Mouse (Mus musculus) neural tube, embryonic 15.5 days (tissue): Measurements from ENCODE around the gene Grip1. TPM values are rescaled to one million over a fixed set of nuclear protein-coding genes. Genes with fewer than 3 reads are reported as not detected.
A peak's percentile ranks its signal among the peaks of the same experiment; 100 is the strongest.

ENCODE experiments used
- ATAC-seq: fragments of 200-750 bp; cut with Nextera tagmentation; 2 replicates; pipeline ENCODE4 v1.8.0; 2017; ENCODE audit warnings: mild to moderate bottlenecking, moderate TSS enrichment, moderate library complexity; ENCODE audit not compliant: low FRiP score
- H3K27ac ChIP-seq: fragments of 300-500 bp; sonication (generic); replicated peaks from 2 replicates; pipeline ENCODE4 v1.5.1; 2015; ENCODE audit warnings: mild to moderate bottlenecking, inconsistent platforms
- H3K27me3 ChIP-seq: fragments of 300-500 bp; sonication (generic); replicated peaks from 2 replicates; pipeline ENCODE4 v1.6.1; 2015; ENCODE audit warnings: inconsistent platforms
- H3K36me3 ChIP-seq: fragments of 300-500 bp; sonication (generic); 2 replicates; pipeline ENCODE4 v1.6.1; 2015; ENCODE audit warnings: inconsistent platforms
- H3K4me1 ChIP-seq: fragments of 300-500 bp; sonication (generic); 2 replicates; pipeline ENCODE4 v1.6.1; 2015; ENCODE audit warnings: inconsistent platforms
- H3K4me2 ChIP-seq: fragments of 300-500 bp; sonication (generic); 2 replicates; pipeline ENCODE4 v1.6.1; 2015; ENCODE audit warnings: inconsistent platforms, mild to moderate bottlenecking, moderate library complexity
- H3K4me3 ChIP-seq: fragments of 300-500 bp; sonication (generic); replicated peaks from 2 replicates; pipeline ENCODE4 v1.5.1; 2015; ENCODE audit warnings: mild to moderate bottlenecking, inconsistent platforms
- H3K9ac ChIP-seq: fragments of 300-500 bp; sonication (generic); replicated peaks from 2 replicates; pipeline ENCODE4 v1.6.1; 2015; ENCODE audit warnings: mild to moderate bottlenecking, inconsistent platforms
- H3K9me3 ChIP-seq: fragments of 300-500 bp; sonication (generic); replicated peaks from 2 replicates; pipeline ENCODE4 v1.6.1; 2016; ENCODE audit warnings: inconsistent platforms
- WGBS: fragments of 180-500 bp; shearing (Covaris S2); methylation state at CpG from one replicate; pipeline ENCODE4 v1.1.7; 2015; ENCODE audit warnings: mixed read lengths; 5-methylcytosine and 5-hydroxymethylcytosine counted together
- polyA plus RNA-seq: library from polyadenylated mRNA; unstranded; fragments of >200 nt; fragmentation: Nextera tagmentation; extraction: Ambion mirVana; gene quantifications from 2 replicates; pipeline ENCODE4 v1.2.1, GENCODE M21; 2015

The Grip1 gene
- polyA plus RNA-seq, 1 experiment from 2014 or later, result 21.7 TPM

GRCm38 (mm10) chr10:119852582-119853135 is 399.0 kb downstream of the Grip1 start:
- 80% methylated on average over 7 of the region's 7 CpGs for WGBS
- no peaks in the 10 kb centered on the region for H3K36me3 ChIP-seq
- no peak overlapping the region for H3K4me2 ChIP-seq
- H3K9ac ChIP-seq, result no peak overlapping the region
- H3K4me3 ChIP-seq, result no peak overlapping the region
- no peaks in the 10 kb centered on the region for H3K9me3 ChIP-seq
- H3K27ac ChIP-seq, result no peak overlapping the region
- ATAC-seq, result no peak
- H3K27me3 ChIP-seq, result no peaks in the 10 kb centered on the region
- no peaks in the 10 kb centered on the region for H3K4me1 ChIP-seq

GRCm38 (mm10) chr10:119867726-119868125 is 414.1 kb downstream of the Grip1 start:
- Histone ChIP-seq H3K27ac (no peak overlapping the region), H3K36me3 (peaks cover 13% of the 10 kb centered on the region), H3K9ac (no peak overlapping the region), H3K27me3 (no peaks in the 10 kb centered on the region), H3K9me3 (peaks cover 2% of the 10 kb centered on the region), H3K4me3 (no peak overlapping the region), H3K4me1 (0 out of 2 replicates have a peak, but pooled peaks cover 5% of the 10 kb centered on the region), H3K4me2 (no peak overlapping the region)
- WGBS, result 66% methylated on average over 3 of the region's 3 CpGs
- ATAC-seq, result no peak

- Histone ChIP-seq H3K9me3 (peaks cover 2% of the 10 kb centered on the region), H3K4me3 (no peak overlapping the region), H3K27ac (no peak overlapping the region), H3K36me3 (peaks cover 13% of the 10 kb centered on the region), H3K4me1 (0 out of 2 replicates have a peak, but pooled peaks cover 5% of the 10 kb centered on the region), H3K9ac (no peak overlapping the region), H3K4me2 (no peak overlapping the region), H3K27me3 (no peaks in the 10 kb centered on the region)
- 83% methylated on average over 11 of the region's 11 CpGs for WGBS
- ATAC-seq, result no peak
Measured at GRCm38 (mm10) chr10:119868995-119869579, 415.5 kb downstream of the Grip1 start.

GRCm38 (mm10) chr10:119876721-119877120 is 423.1 kb downstream of the Grip1 start:
- Histone ChIP-seq H3K9me3 (no peaks in the 10 kb centered on the region), H3K27ac (no peak overlapping the region), H3K9ac (no peak overlapping the region), H3K36me3 (no peaks in the 10 kb centered on the region), H3K4me3 (no peak overlapping the region), H3K27me3 (no peaks in the 10 kb centered on the region), H3K4me1 (peaks cover 26% of the 10 kb centered on the region), H3K4me2 (no peak overlapping the region)
- whole genome bisulfite sequencing, result 80% methylated on average over 6 of the region's 6 CpGs
- ATAC-seq, result no peak

- H3K4me3 ChIP-seq, result no peak overlapping the region
- H3K27me3 ChIP-seq, result no peaks in the 10 kb centered on the region
- peaks cover 23% of the 10 kb centered on the region for H3K4me1 ChIP-seq
- H3K9me3 ChIP-seq, result no peaks in the 10 kb centered on the region
- 0 out of 2 replicates have a peak, but pooled peaks have one; percentile 21 for ATAC-seq
- peak overlapping the region; percentile 28; the same call in 1 of the 2 replicates for H3K27ac ChIP-seq
- peak overlapping the region; percentile 36 for H3K4me2 ChIP-seq
- H3K9ac ChIP-seq, result no peak overlapping the region
- WGBS, result 11% methylated on average over 12 of the region's 12 CpGs
- H3K36me3 ChIP-seq, result no peaks in the 10 kb centered on the region
Measured at GRCm38 (mm10) chr10:119878331-119878730, 424.7 kb downstream of the Grip1 start.

GRCm38 (mm10) chr10:119884591-119884990 is 431.0 kb downstream of the Grip1 start:
- H3K4me2 ChIP-seq, result peak overlapping the region; percentile 13; the same call in 1 of the 2 replicates
- no peak overlapping the region for H3K4me3 ChIP-seq
- peaks cover 27% of the 10 kb centered on the region; the same call in 1 of the 2 replicates for H3K4me1 ChIP-seq
- WGBS, result 26% methylated on average over 9 of the region's 9 CpGs
- H3K36me3 ChIP-seq, result no peaks in the 10 kb centered on the region
- H3K27me3 ChIP-seq, result no peaks in the 10 kb centered on the region
- H3K9ac ChIP-seq, result no peak overlapping the region
- 0 out of 2 replicates have a peak, but pooled peaks have one; percentile 36 for ATAC-seq
- no peak overlapping the region; the same call in 1 of the 2 replicates for H3K27ac ChIP-seq
- no peaks in the 10 kb centered on the region for H3K9me3 ChIP-seq

GRCm38 (mm10) chr10:119885563-119885962 is 431.9 kb downstream of the Grip1 start:
- no peak for ATAC-seq
- Histone ChIP-seq H3K9ac (no peak overlapping the region), H3K27me3 (no peaks in the 10 kb centered on the region), H3K9me3 (no peaks in the 10 kb centered on the region), H3K4me1 (peaks cover 20% of the 10 kb centered on the region; the same call in 1 of the 2 replicates), H3K27ac (no peak overlapping the region), H3K4me2 (no peak overlapping the region), H3K36me3 (no peaks in the 10 kb centered on the region), H3K4me3 (no peak overlapping the region)
- 79% methylated on average over 6 of the region's 6 CpGs for WGBS

GRCm38 (mm10) chr10:119886681-119887080 is 433.1 kb downstream of the Grip1 start:
- Histone ChIP-seq H3K36me3 (no peaks in the 10 kb centered on the region), H3K4me2 (no peak overlapping the region), H3K9me3 (no peaks in the 10 kb centered on the region), H3K4me1 (peaks cover 14% of the 10 kb centered on the region; the same call in 1 of the 2 replicates), H3K27me3 (no peaks in the 10 kb centered on the region), H3K9ac (no peak overlapping the region), H3K4me3 (no peak overlapping the region), H3K27ac (no peak overlapping the region)
- no peak for ATAC-seq
- WGBS, result 79% methylated on average over 1 of the region's 1 CpGs

- H3K27me3 ChIP-seq, result no peaks in the 10 kb centered on the region
- H3K9ac ChIP-seq, result no peak overlapping the region
- WGBS, result 61% methylated on average over 4 of the region's 4 CpGs
- peak; percentile 31; the same call in 1 of the 2 replicates for ATAC-seq
- peak overlapping the region; percentile 63 for H3K27ac ChIP-seq
- no peak overlapping the region for H3K4me2 ChIP-seq
- no peaks in the 10 kb centered on the region for H3K9me3 ChIP-seq
- no peaks in the 10 kb centered on the region for H3K36me3 ChIP-seq
- no peak overlapping the region for H3K4me3 ChIP-seq
- H3K4me1 ChIP-seq, result peaks cover 20% of the 10 kb centered on the region; the same call in 1 of the 2 replicates
Measured at GRCm38 (mm10) chr10:119902754-119903153, 449.1 kb downstream of the Grip1 start.

- H3K9me3 ChIP-seq, result no peaks in the 10 kb centered on the region
- WGBS, result 70% methylated on average over 7 of the region's 7 CpGs
- H3K9ac ChIP-seq, result no peak overlapping the region
- no peaks in the 10 kb centered on the region for H3K27me3 ChIP-seq
- no peak overlapping the region for H3K27ac ChIP-seq
- ATAC-seq, result no peak
- H3K4me2 ChIP-seq, result no peak overlapping the region
- peaks cover 28% of the 10 kb centered on the region for H3K4me1 ChIP-seq
- H3K4me3 ChIP-seq, result no peak overlapping the region
- H3K36me3 ChIP-seq, result no peaks in the 10 kb centered on the region
Measured at GRCm38 (mm10) chr10:119906869-119907268, 453.2 kb downstream of the Grip1 start.

- H3K27me3 ChIP-seq, result no peaks in the 10 kb centered on the region
- no peaks in the 10 kb centered on the region for H3K36me3 ChIP-seq
- WGBS, result 54% methylated on average over 9 of the region's 9 CpGs
- H3K4me1 ChIP-seq, result 0 out of 2 replicates have a peak, but pooled peaks cover 7% of the 10 kb centered on the region
- H3K4me2 ChIP-seq, result 0 out of 2 replicates have a peak overlapping the region, but pooled peaks have one; percentile 5
- H3K4me3 ChIP-seq, result no peak overlapping the region
- peak; percentile 45; the same call in 1 of the 2 replicates for ATAC-seq
- no peak overlapping the region for H3K9ac ChIP-seq
- peak overlapping the region; percentile 35; the same call in 1 of the 2 replicates for H3K27ac ChIP-seq
- no peaks in the 10 kb centered on the region for H3K9me3 ChIP-seq
Measured at GRCm38 (mm10) chr10:119917995-119918394, 464.4 kb downstream of the Grip1 start.

GRCm38 (mm10) chr10:119927963-119928362 is 474.3 kb downstream of the Grip1 start:
- Histone ChIP-seq H3K4me3 (no peak overlapping the region), H3K27ac (no peak overlapping the region), H3K36me3 (peaks cover 3% of the 10 kb centered on the region; the same call in 1 of the 2 replicates), H3K4me2 (no peak overlapping the region), H3K27me3 (no peaks in the 10 kb centered on the region), H3K9me3 (no peaks in the 10 kb centered on the region), H3K4me1 (no peaks in the 10 kb centered on the region), H3K9ac (no peak overlapping the region)
- ATAC-seq, result no peak
- 91% methylated on average over 5 of the region's 5 CpGs for WGBS
